Mouse (Mus musculus) MEL (cell line): ENCODE measurements at regions not wholly inside any gene's neighbourhood (a gene's known extent, or its start where the extent isn't known, plus 50 kb on each side); places are given as distances from the start of the nearest gene placed in this dataset.

Source experiments
- DNase-seq: peaks from one replicate; pipeline ENCODE4 v3.0.0; 2011; ENCODE audit warnings: low read depth, low spot score
- H3K27ac ChIP-seq: 2 replicates; pipeline ENCODE4 v1.5.1; 2012; ENCODE audit warnings: low read depth, mild to moderate bottlenecking, control low read depth, low read length, moderate library complexity; ENCODE audit not compliant: control insufficient read depth
- H3K27me3 ChIP-seq, 2 experiments: fragments of 150-350 bp in 1 of 2; sonication (generic) in 1 of 2; 2 replicates each; pipeline ENCODE4 v1.6.1; 2012; ENCODE audit warnings: low read length in 2 of 2, mild to moderate bottlenecking in 2 of 2, improper control_type of control experiment in 1 of 2, moderate library complexity in 1 of 2; ENCODE audit not compliant: insufficient read depth in 2 of 2, control insufficient read depth in 1 of 2
- H3K36me3 ChIP-seq, 2 experiments: 2 replicates each; pipeline ENCODE4 v1.6.1; 2012 to 2014; ENCODE audit warnings: low read length in 2 of 2, improper control_type of control experiment in 1 of 2, inconsistent platforms in 1 of 2, mild to moderate bottlenecking in 1 of 2; ENCODE audit not compliant: insufficient read depth in 2 of 2, control insufficient read depth in 1 of 2
- H3K4me1 ChIP-seq, 2 experiments: fragments of 150-350 bp in 1 of 2; sonication (generic) in 1 of 2; 2 replicates each; pipeline ENCODE4 v1.6.1; 2012; ENCODE audit warnings: low read length in 2 of 2, improper control_type of control experiment in 1 of 2, mild to moderate bottlenecking in 1 of 2; ENCODE audit not compliant: insufficient read depth in 2 of 2, control insufficient read depth in 1 of 2
- H3K4me3 ChIP-seq, 2 experiments: fragments of 150-350 bp in 1 of 2; sonication (generic) in 1 of 2; 2 replicates each; pipeline ENCODE4 v1.5.1; 2012; ENCODE audit warnings: low read depth in 2 of 2, low read length in 2 of 2, mild to moderate bottlenecking in 2 of 2, moderate library complexity in 2 of 2, control low read depth in 1 of 2, improper control_type of control experiment in 1 of 2; ENCODE audit not compliant: control insufficient read depth in 1 of 2, insufficient read depth in 1 of 2
- H3K79me2 ChIP-seq: 2 replicates; pipeline ENCODE4 v1.6.1; 2012; ENCODE audit warnings: mild to moderate bottlenecking, low read length, moderate library complexity; ENCODE audit not compliant: control insufficient read depth, poor library complexity, insufficient read depth
- H3K9ac ChIP-seq: 2 replicates; pipeline ENCODE4 v1.6.1; 2012; ENCODE audit warnings: low read depth, mild to moderate bottlenecking, control low read depth, low read length, moderate library complexity; ENCODE audit not compliant: control insufficient read depth, poor library complexity, severe bottlenecking
- H3K9me3 ChIP-seq: fragments of 150-350 bp; sonication (generic); replicated peaks from 2 replicates; pipeline ENCODE4 v1.6.1; 2012; ENCODE audit warnings: mild to moderate bottlenecking, low read length, improper control_type of control experiment, moderate library complexity; ENCODE audit not compliant: insufficient read depth
- BHLHE40 ChIP-seq: IDR thresholded peaks from 2 replicates; pipeline ENCODE4 v1.6.1; 2012; ENCODE audit warnings: low read depth, mild to moderate bottlenecking, inconsistent platforms, low read length, improper control_type of control experiment, borderline replicate concordance
- CHD1 ChIP-seq: IDR thresholded peaks from 2 replicates; pipeline ENCODE4 v1.6.1; 2012; ENCODE audit warnings: low read depth, mild to moderate bottlenecking, inconsistent platforms, low read length, improper control_type of control experiment
- ELF1 ChIP-seq: IDR thresholded peaks from 2 replicates; pipeline ENCODE4 v1.6.1; 2014; ENCODE audit warnings: low read depth, mild to moderate bottlenecking, inconsistent platforms, low read length, improper control_type of control experiment, moderate library complexity
- GATA1 ChIP-seq: IDR thresholded peaks from 2 replicates; pipeline ENCODE4 v1.6.1; 2011; ENCODE audit warnings: low read depth, low read length, improper control_type of control experiment
- MAX ChIP-seq: IDR thresholded peaks from 2 replicates; pipeline ENCODE4 v1.6.1; 2011; ENCODE audit warnings: low read length, improper control_type of control experiment
- MXI1 ChIP-seq: IDR thresholded peaks from 2 replicates; pipeline ENCODE4 v1.6.1; 2011; ENCODE audit warnings: mild to moderate bottlenecking, low read depth, low read length, improper control_type of control experiment
- NELFE ChIP-seq: IDR thresholded peaks from 2 replicates; pipeline ENCODE4 v1.6.1; 2011; ENCODE audit warnings: low read depth, low read length, improper control_type of control experiment
- NRF1 ChIP-seq: IDR thresholded peaks from 2 replicates; pipeline ENCODE4 v1.6.1; 2014; ENCODE audit warnings: low read depth, mild to moderate bottlenecking, inconsistent platforms, low read length, improper control_type of control experiment, moderate library complexity; ENCODE audit not compliant: poor library complexity, insufficient read depth, severe bottlenecking
- POLR2AphosphoS5 ChIP-seq: IDR thresholded peaks from 2 replicates; pipeline ENCODE4 v1.6.1; 2012; ENCODE audit warnings: low read depth, borderline replicate concordance, mild to moderate bottlenecking, inconsistent platforms, low read length, moderate library complexity, mixed read lengths
- RAD21 ChIP-seq: IDR thresholded peaks from 2 replicates; pipeline ENCODE4 v1.6.1; 2011; ENCODE audit warnings: mild to moderate bottlenecking, low read depth, low read length, improper control_type of control experiment
- SMC3 ChIP-seq: IDR thresholded peaks from 2 replicates; pipeline ENCODE4 v1.6.1; 2011; ENCODE audit warnings: low read depth, low read length, improper control_type of control experiment
- UBTF ChIP-seq: IDR thresholded peaks from 2 replicates; pipeline ENCODE4 v1.6.1; 2012; ENCODE audit warnings: low read depth, mild to moderate bottlenecking, inconsistent platforms, low read length, improper control_type of control experiment, moderate library complexity, borderline replicate concordance; ENCODE audit not compliant: insufficient read depth
- ZC3H11A ChIP-seq: IDR thresholded peaks from 2 replicates; pipeline ENCODE4 v1.6.1; 2012; ENCODE audit warnings: low read depth, mild to moderate bottlenecking, inconsistent platforms, low read length, improper control_type of control experiment
- ZMIZ1 ChIP-seq: IDR thresholded peaks from 2 replicates; pipeline ENCODE4 v1.6.1; 2012; ENCODE audit warnings: low read depth, mild to moderate bottlenecking, inconsistent platforms, low read length, improper control_type of control experiment, moderate library complexity
- ZNF384 ChIP-seq: IDR thresholded peaks from 2 replicates; pipeline ENCODE4 v1.6.1; 2012; ENCODE audit warnings: low read depth, mild to moderate bottlenecking, inconsistent platforms, low read length, improper control_type of control experiment

GRCm38 (mm10) chr5:17125240-17125639 lies 247.7 kb upstream of the Speer4f2 start:
- Histone ChIP-seq H3K4me1 (no peaks in the 10 kb centered on the region), H3K27ac (no peak overlapping the region), H3K4me3 (no peak overlapping the region), H3K9me3 (no peaks in the 10 kb centered on the region), H3K79me2 (no peaks in the 10 kb centered on the region), H3K9ac (no peak overlapping the region), H3K27me3 (no peaks in the 10 kb centered on the region; a peak in 1 of 4 replicates), H3K36me3 (no peaks in the 10 kb centered on the region)
- TF ChIP-seq GATA1 (no peak), NELFE (no peak), RAD21 (no peak), NRF1 (no peak), UBTF (no peak), MXI1 (no peak), POLR2AphosphoS5 (no peak), BHLHE40 (no peak), ELF1 (no peak), SMC3 (no peak), ZC3H11A (no peak)
- DNase-seq = no peak

- TF ChIP-seq POLR2AphosphoS5 (no peak), SMC3 (no peak), CHD1 (no peak), MAX (no peak), ZMIZ1 (no peak), BHLHE40 (no peak), ZNF384 (no peak)
- no peak overlapping the region for H3K4me3 ChIP-seq
- no peaks in the 10 kb centered on the region for H3K36me3 ChIP-seq
- H3K4me1 ChIP-seq = no peaks in the 10 kb centered on the region
- no peak overlapping the region for H3K27ac ChIP-seq
- no peaks in the 10 kb centered on the region for H3K79me2 ChIP-seq
- H3K27me3 ChIP-seq = no peaks in the 10 kb centered on the region; a peak in 1 of 4 replicates
- no peak overlapping the region for H3K9ac ChIP-seq
- DNase-seq = no peak
- H3K9me3 ChIP-seq = no peaks in the 10 kb centered on the region
Observed at GRCm38 (mm10) chr5:17127501-17127900, 245.5 kb upstream of the Speer4f2 start.

DNA sequence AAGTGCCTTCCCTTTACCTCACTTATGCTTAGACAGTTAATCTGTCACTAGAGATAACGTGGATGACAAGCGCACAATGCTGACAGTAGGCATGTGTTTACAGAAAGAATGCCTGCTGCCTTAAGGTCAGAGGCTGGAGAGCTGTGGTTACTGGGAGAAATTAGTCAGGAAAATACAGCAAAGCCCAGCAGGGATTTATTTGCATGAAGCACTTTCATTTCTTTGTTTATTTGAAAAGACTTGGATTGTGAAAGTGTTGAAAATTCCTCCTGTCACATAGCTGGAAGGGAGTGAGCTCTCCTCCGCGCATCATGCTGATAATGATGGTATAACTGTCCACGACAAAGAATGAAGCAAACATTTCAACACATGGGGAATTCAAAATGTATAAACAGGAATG lies 237.5 kb upstream of the Speer4f2 start:
- Histone ChIP-seq H3K27ac (no peak overlapping the region), H3K4me1 (no peaks in the 10 kb centered on the region), H3K9me3 (no peaks in the 10 kb centered on the region), H3K9ac (no peak overlapping the region), H3K36me3 (no peaks in the 10 kb centered on the region), H3K79me2 (no peaks in the 10 kb centered on the region), H3K4me3 (no peak overlapping the region), H3K27me3 (0 out of 4 replicates have a peak, but pooled peaks cover 0 to 2% of the 10 kb centered on the region in 2 experiments)
- DNase-seq = no peak
- TF ChIP-seq POLR2AphosphoS5 (no peak), ZNF384 (no peak), BHLHE40 (no peak)
